Mouse (Mus musculus) ES-Bruce4 (cell line): ENCODE data around the gene Sh3bgrl. TPM values are rescaled to one million over a fixed set of nuclear protein-coding genes. Genes with fewer than 3 reads are reported as not detected.

Experiments used
- H3K27ac ChIP-seq: 2 replicates; pipeline ENCODE4 v1.5.1; 2012; ENCODE audit warnings: low read length, inconsistent platforms; ENCODE audit not compliant: insufficient read depth
- H3K27me3 ChIP-seq: 2 replicates; pipeline ENCODE4 v1.6.1; 2012; ENCODE audit warnings: mild to moderate bottlenecking, low read length, inconsistent platforms; ENCODE audit not compliant: control insufficient read depth, poor library complexity, insufficient read depth, severe bottlenecking
- H3K36me3 ChIP-seq: 2 replicates; pipeline ENCODE4 v1.6.1; 2012; ENCODE audit warnings: inconsistent platforms, mild to moderate bottlenecking, low read length, moderate library complexity; ENCODE audit not compliant: control insufficient read depth, poor library complexity, insufficient read depth, severe bottlenecking
- H3K4me1 ChIP-seq: one replicate; pipeline ENCODE4 v1.8.1; 2011; ENCODE audit warnings: low read length; ENCODE audit not compliant: control insufficient read depth, insufficient read depth
- H3K4me3 ChIP-seq: 2 replicates; pipeline ENCODE4 v1.5.1; 2011; ENCODE audit warnings: low read depth, mild to moderate bottlenecking, low read length
- H3K9ac ChIP-seq: 2 replicates; pipeline ENCODE4 v1.6.1; 2012; ENCODE audit warnings: low read depth, mild to moderate bottlenecking, inconsistent platforms; ENCODE audit not compliant: poor library complexity, severe bottlenecking
- H3K9me3 ChIP-seq: replicated peaks from 2 replicates; pipeline ENCODE4 v1.6.1; 2012; ENCODE audit warnings: mild to moderate bottlenecking, low read length, inconsistent platforms; ENCODE audit not compliant: control insufficient read depth, poor library complexity, insufficient read depth, severe bottlenecking
- CTCF ChIP-seq: IDR thresholded peaks from one replicate; pipeline ENCODE4 v1.8.1; 2011; ENCODE audit warnings: low read depth, low read length
- EP300 ChIP-seq: IDR thresholded peaks from 2 replicates; pipeline ENCODE4 v1.6.1; 2011; ENCODE audit warnings: low read depth, low read length; ENCODE audit not compliant: insufficient read depth
- POLR2A ChIP-seq: IDR thresholded peaks from one replicate; pipeline ENCODE4 v1.8.1; 2011; ENCODE audit warnings: low read length; ENCODE audit not compliant: insufficient read depth
- polyA plus RNA-seq: library from polyadenylated mRNA; stranded (reverse); fragments of >200 nt; gene quantifications from 2 replicates; pipeline ENCODE4 v1.2.4, GENCODE M21; 2011; ENCODE audit warnings: low read depth; ENCODE audit not compliant: missing spikeins, insufficient read depth, insufficient read length

Sh3bgrl gene
- polyA plus RNA-seq, 1 experiment: 33.6 TPM

GRCm38 (mm10) chrX:109151228-109151627 is 56.1 kb downstream of the Sh3bgrl start:
- TF ChIP-seq EP300: no peak
- no peak for TF ChIP-seq CTCF
- TF ChIP-seq POLR2A: no peak
- H3K4me3 ChIP-seq: no peak overlapping the region
- no peak overlapping the region for H3K9ac ChIP-seq
- H3K9me3 ChIP-seq: no peaks in the 10 kb centered on the region
- H3K27ac ChIP-seq: no peak overlapping the region
- H3K36me3 ChIP-seq: no peaks in the 10 kb centered on the region
- no peaks in the 10 kb centered on the region for H3K27me3 ChIP-seq
- H3K4me1 ChIP-seq: no peaks in the 10 kb centered on the region

GRCm38 (mm10) chrX:109160326-109160725 is 65.2 kb downstream of the Sh3bgrl start:
- Histone ChIP-seq H3K27ac (no peak overlapping the region), H3K4me3 (no peak overlapping the region), H3K4me1 (no peaks in the 10 kb centered on the region), H3K9ac (no peak overlapping the region), H3K36me3 (no peaks in the 10 kb centered on the region), H3K9me3 (no peaks in the 10 kb centered on the region), H3K27me3 (no peaks in the 10 kb centered on the region)
- TF ChIP-seq EP300: no peak
- no peak for TF ChIP-seq POLR2A
- TF ChIP-seq CTCF: no peak

GRCm38 (mm10) chrX:109160901-109161300 is 65.7 kb downstream of the Sh3bgrl start:
- no peak overlapping the region for H3K9ac ChIP-seq
- H3K36me3 ChIP-seq: no peaks in the 10 kb centered on the region
- H3K27me3 ChIP-seq: no peaks in the 10 kb centered on the region
- H3K4me3 ChIP-seq: no peak overlapping the region
- no peaks in the 10 kb centered on the region for H3K9me3 ChIP-seq
- H3K4me1 ChIP-seq: no peaks in the 10 kb centered on the region
- TF ChIP-seq EP300: no peak
- no peak for TF ChIP-seq CTCF
- no peak for TF ChIP-seq POLR2A
- H3K27ac ChIP-seq: no peak overlapping the region

- Histone ChIP-seq H3K27ac (no peak overlapping the region), H3K9ac (no peak overlapping the region), H3K9me3 (no peaks in the 10 kb centered on the region), H3K4me1 (no peaks in the 10 kb centered on the region), H3K4me3 (no peak overlapping the region), H3K27me3 (no peaks in the 10 kb centered on the region), H3K36me3 (no peaks in the 10 kb centered on the region)
- no peak for TF ChIP-seq EP300
- TF ChIP-seq CTCF: no peak
- no peak for TF ChIP-seq POLR2A
These were observed 79.9 kb downstream of the Sh3bgrl start for GRCm38 (mm10) chrX:109175038-109175437.

GRCm38 (mm10) chrX:109175470-109175869 is 80.3 kb downstream of the Sh3bgrl start:
- TF ChIP-seq CTCF (no peak), POLR2A (no peak), EP300 (no peak)
- no peaks in the 10 kb centered on the region for H3K36me3 ChIP-seq
- no peak overlapping the region for H3K9ac ChIP-seq
- H3K4me1 ChIP-seq: no peaks in the 10 kb centered on the region
- no peaks in the 10 kb centered on the region for H3K27me3 ChIP-seq
- no peaks in the 10 kb centered on the region for H3K9me3 ChIP-seq
- H3K27ac ChIP-seq: no peak overlapping the region
- no peak overlapping the region for H3K4me3 ChIP-seq

GRCm38 (mm10) chrX:109184706-109185478 is 89.7 kb downstream of the Sh3bgrl start:
- no peak overlapping the region for H3K27ac ChIP-seq
- TF ChIP-seq EP300 (no peak), POLR2A (no peak), CTCF (no peak)
- H3K9ac ChIP-seq: no peak overlapping the region
- H3K4me3 ChIP-seq: no peak overlapping the region
- no peaks in the 10 kb centered on the region for H3K9me3 ChIP-seq
- no peaks in the 10 kb centered on the region for H3K36me3 ChIP-seq
- H3K27me3 ChIP-seq: no peaks in the 10 kb centered on the region
- H3K4me1 ChIP-seq: no peaks in the 10 kb centered on the region
